Mouse (Mus musculus) brain, embryonic 14.5 days (tissue): ENCODE data around the gene Pak2.

Experiments
- CTCF ChIP-seq: fragments of 200-500 bp; IDR thresholded peaks from 2 replicates; pipeline ENCODE4 v1.5.1; 2012; ENCODE audit warnings: inconsistent platforms, mild to moderate bottlenecking, moderate library complexity, borderline replicate concordance; ENCODE audit not compliant: insufficient read depth, insufficient read length; ENCODE audit errors: extremely low read depth
- POLR2A ChIP-seq: fragments of 200-500 bp; IDR thresholded peaks from 2 replicates; pipeline ENCODE4 v1.6.1; 2012; ENCODE audit warnings: mild to moderate bottlenecking, inconsistent platforms, borderline replicate concordance; ENCODE audit not compliant: poor library complexity, insufficient read depth, insufficient read length, severe bottlenecking; ENCODE audit errors: extremely low read depth

- no peak for TF ChIP-seq POLR2A
- peak; percentile 21; the same call in 1 of the 2 replicates for TF ChIP-seq CTCF
Observed at GRCm38 (mm10) chr16:32105698-32106097, 26.6 kb upstream of the Pak2 start.
